Mouse (Mus musculus) stomach, postnatal 0 days (tissue): ENCODE data around the gene Daam1.

Experiments
- CTCF ChIP-seq: IDR thresholded peaks from 2 replicates; pipeline ENCODE4 v1.5.1; 2016; ENCODE audit warnings: antibody characterized with exemption, low read depth, mild to moderate bottlenecking, moderate library complexity
- EP300 ChIP-seq: optimal IDR thresholded peaks from 2 replicates; pipeline ENCODE3; 2016; ENCODE audit warnings: antibody characterized with exemption

DNA sequence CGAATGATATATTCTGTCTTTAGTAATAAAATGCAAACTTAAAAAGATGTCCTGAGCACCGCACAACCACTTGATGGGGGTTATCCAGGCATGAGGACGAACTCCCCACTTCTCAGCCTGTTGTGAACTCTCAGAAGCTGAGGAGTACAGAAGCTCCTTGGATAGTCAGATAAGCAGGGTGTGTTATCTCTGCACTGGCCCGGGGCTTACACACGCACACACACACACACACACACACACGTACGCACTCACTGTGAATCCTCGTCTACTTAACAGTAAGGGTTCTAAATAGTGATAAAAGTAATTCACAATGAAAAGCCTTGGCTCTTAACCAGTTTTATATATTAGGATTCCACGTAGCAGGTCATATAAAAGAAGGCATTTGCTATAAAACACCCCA lies 112.2 kb downstream of the Daam1 start:
- TF ChIP-seq CTCF (no peak), EP300 (no peak)
